ENCODE assay signal across 24 mouse cellular contexts in genomic region chr16:44132300-44132699, GRCm38 (mm10).
"Had no signal": no experiment of that assay in that cellular context is flagged by ENCODE, and none has a peak within 500 bp of the region (broad histone marks: within the 10 kb centered on the region; RNA-seq: fewer than 3 reads in every experiment).

No protein-coding gene starts in this region.

- H3K4me2 ChIP-seq: heart, embryonic 12.5 days; hindbrain, embryonic 14.5 days; limb, embryonic 12.5 days; liver, embryonic 11.5 days; liver, embryonic 13.5 days; liver, embryonic 15.5 days had no signal

- H3K9me3 ChIP-seq: heart, embryonic 10.5 days; heart, embryonic 12.5 days; hindbrain, embryonic 10.5 days; limb, embryonic 10.5 days; limb, embryonic 12.5 days; liver, embryonic 13.5 days; liver, embryonic 15.5 days had no signal

- H3K4me3 ChIP-seq: heart, embryonic 10.5 days; heart, embryonic 12.5 days; hindbrain, embryonic 10.5 days; left cerebral cortex, adult 2 months; limb, embryonic 10.5 days; limb, embryonic 12.5 days; liver, embryonic 13.5 days; liver, embryonic 15.5 days had no signal

- H3K27ac ChIP-seq: heart, embryonic 10.5 days; hindbrain, embryonic 10.5 days; hindbrain, embryonic 14.5 days; left cerebral cortex, adult 2 months; limb, embryonic 10.5 days; limb, embryonic 12.5 days; liver, embryonic 13.5 days; liver, embryonic 15.5 days had no signal

- DNase-seq: gastrocnemius, postnatal 10 days; gastrocnemius, postnatal 36 days; heart, adult 18-20 months; heart, postnatal 10 days; heart, postnatal 4 days; kidney, adult 18-20 months; kidney, adult 8-10 months; kidney, postnatal 10 days; kidney, postnatal 25 days; kidney, postnatal 4 days; liver; liver, embryonic 13.5 days had no signal

- H3K27me3 ChIP-seq: heart, embryonic 12.5 days; limb, embryonic 12.5 days; liver, embryonic 13.5 days; liver, embryonic 15.5 days had no signal

- H3K9ac ChIP-seq: heart, embryonic 12.5 days; hindbrain, embryonic 14.5 days; limb, embryonic 12.5 days; liver, embryonic 13.5 days; liver, embryonic 15.5 days had no signal

- H3K36me3 ChIP-seq: heart, embryonic 10.5 days; heart, embryonic 12.5 days; hindbrain, embryonic 10.5 days; limb, embryonic 10.5 days; limb, embryonic 12.5 days; liver, embryonic 13.5 days; liver, embryonic 15.5 days had no signal

- ATAC-seq: hindbrain, embryonic 16.5 days; inflammation-experienced regulatory T-cells, adult 6 months; intestine, embryonic 16.5 days had no signal

- H3K4me1 ChIP-seq: heart, embryonic 10.5 days; heart, embryonic 12.5 days; limb, embryonic 10.5 days; limb, embryonic 12.5 days had no signal
